Mouse (Mus musculus): ENCODE results near the gene Gm20696. TPM values are rescaled to one million over a fixed set of nuclear protein-coding genes. Genes with fewer than 3 reads are reported as not detected.
A peak's percentile ranks its signal among the peaks of the same experiment; 100 is the strongest.

Gene Gm20696
- polyA plus RNA-seq, 1 experiment from 2014 or later: 3.2 TPM

- H3K9ac ChIP-seq: no peak overlapping the region
- 90% methylated on average over 5 of the region's 5 CpGs for WGBS
- no peak for ATAC-seq (ENCODE audit: low FRiP score, low read depth)
- H3K27ac ChIP-seq: no peak overlapping the region
- no peaks in the 10 kb centered on the region for H3K9me3 ChIP-seq
- no peak overlapping the region for H3K4me3 ChIP-seq
- no peaks in the 10 kb centered on the region for H3K4me1 ChIP-seq
- H3K27me3 ChIP-seq (replicated peaks): no peaks in the 10 kb centered on the region
- no peak overlapping the region for H3K4me2 ChIP-seq (replicated peaks)
- H3K36me3 ChIP-seq: no peaks in the 10 kb centered on the region
Observed at GRCm38 (mm10) chr6:99540146-99540545, 126.5 kb downstream of the Gm20696 start.

- no peaks in the 10 kb centered on the region for H3K9me3 ChIP-seq
- WGBS: 87% methylated on average over 17 of the region's 17 CpGs
- H3K4me3 ChIP-seq: no peak overlapping the region
- no peak overlapping the region for H3K4me2 ChIP-seq (replicated peaks)
- no peak overlapping the region for H3K9ac ChIP-seq
- H3K4me1 ChIP-seq: no peaks in the 10 kb centered on the region
- no peak overlapping the region for H3K27ac ChIP-seq
- no peak for ATAC-seq (ENCODE audit: low FRiP score, low read depth)
- no peaks in the 10 kb centered on the region for H3K36me3 ChIP-seq
- H3K27me3 ChIP-seq (replicated peaks): no peaks in the 10 kb centered on the region
Observed at GRCm38 (mm10) chr6:99538194-99538941, 128.2 kb downstream of the Gm20696 start.

- Histone ChIP-seq H3K27me3 (replicated peaks) (no peaks in the 10 kb centered on the region), H3K9ac (no peak overlapping the region), H3K27ac (no peak overlapping the region), H3K4me3 (no peak overlapping the region), H3K4me2 (replicated peaks) (no peak overlapping the region), H3K4me1 (no peaks in the 10 kb centered on the region), H3K9me3 (no peaks in the 10 kb centered on the region), H3K36me3 (no peaks in the 10 kb centered on the region)
- WGBS: 56% methylated on average over 5 of the region's 5 CpGs
- no peak for ATAC-seq (ENCODE audit: low FRiP score, low read depth)
Observed at GRCm38 (mm10) chr6:99534211-99534745, 132.3 kb downstream of the Gm20696 start.

GRCm38 (mm10) chr6:99532458-99532857, 134.1 kb downstream of the Gm20696 start:
- no peaks in the 10 kb centered on the region for H3K4me1 ChIP-seq
- no peak overlapping the region for H3K4me2 ChIP-seq (replicated peaks)
- no peak for ATAC-seq (ENCODE audit: low FRiP score, low read depth)
- H3K36me3 ChIP-seq: peaks cover 3% of the 10 kb centered on the region; the same call in 1 of the 2 replicates
- peaks cover under 1% of the 10 kb centered on the region; the same call in 1 of the 2 replicates for H3K9me3 ChIP-seq
- no peak overlapping the region for H3K27ac ChIP-seq
- WGBS: 91% methylated on average over 4 of the region's 4 CpGs
- no peak overlapping the region for H3K9ac ChIP-seq
- no peaks in the 10 kb centered on the region for H3K27me3 ChIP-seq (replicated peaks)
- H3K4me3 ChIP-seq: no peak overlapping the region

GRCm38 (mm10) chr6:99528972-99529371, 137.6 kb downstream of the Gm20696 start:
- no peaks in the 10 kb centered on the region; the same call in 1 of the 2 replicates for H3K4me1 ChIP-seq
- H3K27ac ChIP-seq: no peak overlapping the region
- H3K36me3 ChIP-seq: peaks cover 8% of the 10 kb centered on the region; the same call in 1 of the 2 replicates
- WGBS: 68% methylated on average over 2 of the region's 2 CpGs
- no peak overlapping the region for H3K4me3 ChIP-seq
- no peak overlapping the region for H3K4me2 ChIP-seq (replicated peaks)
- H3K9ac ChIP-seq: no peak overlapping the region
- no peak for ATAC-seq (ENCODE audit: low FRiP score, low read depth)
- H3K27me3 ChIP-seq (replicated peaks): no peaks in the 10 kb centered on the region
- H3K9me3 ChIP-seq: peaks cover 4% of the 10 kb centered on the region; the same call in 1 of the 2 replicates

- Histone ChIP-seq H3K4me2 (replicated peaks) (no peak overlapping the region), H3K9me3 (peaks cover 4% of the 10 kb centered on the region; the same call in 1 of the 2 replicates), H3K9ac (no peak overlapping the region), H3K27ac (no peak overlapping the region), H3K4me3 (no peak overlapping the region), H3K4me1 (no peaks in the 10 kb centered on the region; the same call in 1 of the 2 replicates), H3K27me3 (replicated peaks) (no peaks in the 10 kb centered on the region), H3K36me3 (peaks cover 8% of the 10 kb centered on the region; the same call in 1 of the 2 replicates)
- 93% methylated on average over 6 of the region's 6 CpGs for WGBS
- ATAC-seq (ENCODE audit: low FRiP score, low read depth): no peak
Observed at GRCm38 (mm10) chr6:99527457-99528105, 139.0 kb downstream of the Gm20696 start.

- H3K4me1 ChIP-seq: no peaks in the 10 kb centered on the region; the same call in 1 of the 2 replicates
- 0 out of 2 replicates have a peak overlapping the region, but pooled peaks have one; percentile 12 for H3K4me2 ChIP-seq (replicated peaks)
- H3K27me3 ChIP-seq (replicated peaks): no peaks in the 10 kb centered on the region
- peaks cover 4% of the 10 kb centered on the region; the same call in 1 of the 2 replicates for H3K9me3 ChIP-seq
- no peak overlapping the region for H3K4me3 ChIP-seq
- ATAC-seq (ENCODE audit: low FRiP score, low read depth): no peak
- H3K36me3 ChIP-seq: peaks cover 8% of the 10 kb centered on the region; the same call in 1 of the 2 replicates
- WGBS: 60% methylated on average over 8 of the region's 8 CpGs
- no peak overlapping the region for H3K9ac ChIP-seq
- no peak overlapping the region for H3K27ac ChIP-seq
Observed at GRCm38 (mm10) chr6:99525351-99525750, 141.2 kb downstream of the Gm20696 start.

GRCm38 (mm10) chr6:99523679-99524370, 142.8 kb downstream of the Gm20696 start:
- peak overlapping the region; percentile 98 for H3K27ac ChIP-seq
- 24% methylated on average over 10 of the region's 10 CpGs for WGBS
- H3K27me3 ChIP-seq (replicated peaks): no peaks in the 10 kb centered on the region
- peaks cover 4% of the 10 kb centered on the region; the same call in 1 of the 2 replicates for H3K9me3 ChIP-seq
- no peaks in the 10 kb centered on the region; the same call in 1 of the 2 replicates for H3K4me1 ChIP-seq
- H3K4me2 ChIP-seq (replicated peaks): peak overlapping the region; percentile 93
- H3K36me3 ChIP-seq: peaks cover 8% of the 10 kb centered on the region; the same call in 1 of the 2 replicates
- H3K4me3 ChIP-seq: peak overlapping the region; percentile 74
- peak overlapping the region; percentile 93 for H3K9ac ChIP-seq
- ATAC-seq (ENCODE audit: low FRiP score, low read depth): no peak

- no peaks in the 10 kb centered on the region for H3K27me3 ChIP-seq (replicated peaks)
- peak overlapping the region; percentile 98 for H3K27ac ChIP-seq
- H3K9ac ChIP-seq: peak overlapping the region; percentile 93
- H3K4me2 ChIP-seq (replicated peaks): peak overlapping the region; percentile 93
- no peaks in the 10 kb centered on the region; the same call in 1 of the 2 replicates for H3K4me1 ChIP-seq
- ATAC-seq (ENCODE audit: low FRiP score, low read depth): peak; percentile 45
- H3K36me3 ChIP-seq: peaks cover 8% of the 10 kb centered on the region; the same call in 1 of the 2 replicates
- WGBS: under 1% methylated on average over 22 of the region's 22 CpGs
- peaks cover 4% of the 10 kb centered on the region; the same call in 1 of the 2 replicates for H3K9me3 ChIP-seq
- H3K4me3 ChIP-seq: peak overlapping the region; percentile 74
Observed at GRCm38 (mm10) chr6:99523109-99523632, 143.4 kb downstream of the Gm20696 start.

GRCm38 (mm10) chr6:99522359-99523108, 144.1 kb downstream of the Gm20696 start, which contains the start of gene Foxp1:
Foxp1 (minus strand) TSS chr6:99522721.
- Histone ChIP-seq H3K4me3 (peak within 1 kb of the TSS; percentile 74), H3K27me3 (replicated peaks) (no peaks in the 10 kb centered on the region), H3K9ac (peak within 1 kb of the TSS; percentile 93), H3K27ac (peak within 1 kb of the TSS; percentile 98), H3K4me1 (no peaks in the 10 kb centered on the region; the same call in 1 of the 2 replicates), H3K36me3 (peaks cover 6% of the 10 kb centered on the region; the same call in 1 of the 2 replicates), H3K9me3 (peaks cover 4% of the 10 kb centered on the region; the same call in 1 of the 2 replicates), H3K4me2 (replicated peaks) (peak within 1 kb of the TSS; percentile 93)
- 3% methylated on average over 72 of the region's 72 CpGs for WGBS
- peak; percentile 54; the same call in 1 of the 2 replicates for ATAC-seq (ENCODE audit: low FRiP score, low read depth)

Measured in neural tube, embryonic 12.5 days (tissue).